Mouse (Mus musculus) erythroblast, embryonic 14.5 days (primary cell): Measurements from ENCODE around the gene Fhl2. TPM values are rescaled to one million over a fixed set of nuclear protein-coding genes. Genes with fewer than 3 reads are reported as not detected.

Experiments used
- H3K27me3 ChIP-seq: 2 replicates; pipeline ENCODE4 v1.6.1; 2012; ENCODE audit warnings: inconsistent platforms; ENCODE audit not compliant: control insufficient read depth
- H3K36me3 ChIP-seq: 2 replicates; pipeline ENCODE4 v1.6.1; 2012; ENCODE audit warnings: mild to moderate bottlenecking, inconsistent platforms; ENCODE audit not compliant: control insufficient read depth
- H3K4me1 ChIP-seq: 2 replicates; pipeline ENCODE4 v1.6.1; 2012; ENCODE audit warnings: inconsistent platforms; ENCODE audit not compliant: control insufficient read depth
- H3K4me3 ChIP-seq: replicated peaks from 2 replicates; pipeline ENCODE3; 2012; ENCODE audit warnings: moderate library complexity, mild to moderate bottlenecking, inconsistent platforms
- H3K9me3 ChIP-seq: 2 replicates; pipeline ENCODE4 v1.6.1; 2012; ENCODE audit warnings: low read length, inconsistent platforms, mixed read lengths; ENCODE audit not compliant: control insufficient read depth
- GATA1 ChIP-seq: IDR thresholded peaks from 2 replicates; pipeline ENCODE4 v1.6.1; 2012; ENCODE audit warnings: low read length, inconsistent platforms, mixed read lengths
- TAL1 ChIP-seq: IDR thresholded peaks from 3 replicates; pipeline ENCODE4 v1.6.1; 2012; ENCODE audit warnings: low read length, inconsistent platforms, mixed read lengths
- polyA plus RNA-seq: library from polyadenylated mRNA; stranded (reverse); fragments of >175 nt; gene quantifications from 2 replicates; pipeline ENCODE4 v1.2.3, GENCODE M21; 2012

The Fhl2 gene
- polyA plus RNA-seq, 1 experiment, result not detected

DNA sequence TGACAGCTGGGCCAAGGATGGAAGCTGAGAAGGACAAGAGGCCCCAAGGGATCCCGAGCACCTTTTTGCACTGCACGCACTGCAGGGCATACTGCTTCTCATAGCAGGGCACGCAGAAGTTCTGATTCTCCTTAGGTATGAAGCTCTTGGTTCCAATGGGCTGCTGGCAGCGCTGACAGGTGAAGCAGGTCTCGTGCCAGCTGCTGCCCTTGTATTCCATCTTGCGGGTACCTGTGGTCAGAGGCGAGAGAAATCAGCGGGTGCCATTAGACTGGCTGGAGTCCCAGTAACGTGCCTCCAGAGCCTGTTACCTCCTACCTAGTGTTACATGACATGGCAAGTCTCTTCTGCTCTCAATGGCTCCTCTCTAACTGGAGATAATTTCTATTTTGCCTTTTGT is 65.2 kb downstream of the Fhl2 start:
- H3K9me3 ChIP-seq, result no peaks in the 10 kb centered on the region
- no peak for TF ChIP-seq GATA1
- no peak for TF ChIP-seq TAL1
- H3K27me3 ChIP-seq, result no peaks in the 10 kb centered on the region
- no peaks in the 10 kb centered on the region for H3K36me3 ChIP-seq
- H3K4me3 ChIP-seq, result no peak overlapping the region
- H3K4me1 ChIP-seq, result no peaks in the 10 kb centered on the region

DNA sequence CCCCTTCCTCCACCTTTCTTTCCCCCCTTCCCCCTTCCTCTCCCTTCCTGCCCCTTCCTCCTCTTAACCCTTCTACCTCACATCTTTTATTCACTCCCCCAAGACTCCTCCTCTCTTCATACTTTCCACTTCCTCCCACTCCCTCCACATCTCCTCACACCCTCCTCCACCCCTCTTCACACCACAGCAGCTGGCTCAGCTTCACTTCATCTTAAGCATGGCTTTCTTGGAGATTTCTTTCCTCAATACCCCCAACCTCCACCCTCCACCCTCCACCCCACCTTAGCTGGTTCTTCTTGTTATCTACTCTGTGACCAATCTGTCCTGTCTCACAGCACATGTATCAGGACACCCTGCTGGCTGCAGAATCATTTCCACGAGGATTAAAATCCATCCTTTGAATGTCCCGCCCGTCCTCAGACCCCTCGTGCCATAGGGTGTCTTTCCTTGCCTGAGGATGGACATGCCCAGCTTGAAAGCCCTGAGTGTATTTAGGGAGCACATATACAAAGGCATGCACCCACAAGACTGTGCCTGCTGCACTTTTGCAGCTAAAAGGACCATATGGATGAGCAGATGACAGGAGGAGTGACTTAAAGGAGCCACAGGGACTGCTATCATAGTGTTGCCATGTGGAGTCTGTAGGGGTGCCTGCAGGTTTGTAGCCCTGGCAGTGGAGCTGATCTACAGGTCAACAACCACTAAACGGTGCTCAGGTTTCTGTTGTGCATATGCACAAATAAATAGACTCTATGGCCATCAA is 66.4 kb downstream of the Fhl2 start:
- H3K4me3 ChIP-seq, result no peak overlapping the region
- TF ChIP-seq GATA1, result no peak
- TF ChIP-seq TAL1, result no peak
- H3K4me1 ChIP-seq, result no peaks in the 10 kb centered on the region
- no peaks in the 10 kb centered on the region for H3K36me3 ChIP-seq
- H3K9me3 ChIP-seq, result no peaks in the 10 kb centered on the region
- H3K27me3 ChIP-seq, result no peaks in the 10 kb centered on the region

DNA sequence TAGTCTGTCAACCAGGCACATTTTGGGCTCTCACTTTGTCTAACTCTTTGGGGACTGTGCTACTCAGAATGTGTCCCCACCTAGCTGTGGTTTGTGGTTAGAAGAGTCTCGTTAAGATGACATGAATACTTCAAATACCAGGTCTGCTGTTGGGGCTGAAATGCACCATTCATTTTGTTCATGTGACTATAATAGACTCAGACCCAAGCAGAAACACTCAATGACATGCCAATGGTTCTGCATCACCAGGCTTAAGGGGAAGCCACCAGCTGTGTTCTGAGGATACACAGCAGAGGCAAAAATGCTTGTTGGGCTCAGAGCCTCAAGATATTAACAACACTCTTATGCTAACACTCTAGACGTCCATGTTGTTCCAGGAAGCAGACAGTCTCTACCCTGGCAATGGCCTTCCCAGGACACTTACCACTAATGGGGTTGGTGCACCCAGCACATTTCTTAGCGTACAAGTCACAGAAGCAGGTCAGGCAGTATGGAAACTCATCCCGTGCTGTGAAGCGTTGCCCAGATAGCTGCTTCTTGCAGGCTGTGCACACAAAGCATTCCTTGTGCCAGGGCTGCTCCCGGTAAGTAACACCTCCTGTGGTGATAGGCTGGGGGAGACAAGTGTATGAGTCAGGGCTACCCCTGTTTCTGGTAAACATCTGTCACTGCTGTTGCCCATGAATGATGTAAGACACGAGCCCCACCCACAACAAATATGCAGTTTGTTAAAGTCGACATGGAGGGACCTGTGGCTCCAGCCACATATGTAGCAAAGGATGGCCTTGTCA is 68.8 kb downstream of the Fhl2 start:
- no peaks in the 10 kb centered on the region for H3K36me3 ChIP-seq
- no peaks in the 10 kb centered on the region for H3K27me3 ChIP-seq
- TF ChIP-seq TAL1, result no peak
- H3K4me3 ChIP-seq, result no peak overlapping the region
- no peaks in the 10 kb centered on the region for H3K4me1 ChIP-seq
- no peaks in the 10 kb centered on the region for H3K9me3 ChIP-seq

DNA sequence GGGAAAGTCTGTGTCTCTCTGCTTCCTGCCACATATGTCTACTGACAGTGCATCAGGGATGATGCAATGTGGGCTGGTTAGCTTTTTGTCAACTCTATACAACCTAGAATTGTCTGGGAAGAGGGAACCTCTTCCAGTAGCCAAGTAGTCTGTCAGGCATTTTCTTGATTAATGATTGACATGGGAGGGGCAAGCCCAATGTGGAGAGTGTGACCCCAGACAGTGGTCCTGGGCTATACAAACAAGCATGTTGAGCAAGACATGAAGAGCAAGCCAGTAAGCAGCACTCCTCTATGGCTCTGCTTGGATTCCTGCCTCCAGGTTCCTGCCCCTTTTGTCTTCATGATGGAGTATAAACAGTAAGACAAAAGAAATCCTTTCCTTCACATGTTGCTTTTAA is 69.6 kb downstream of the Fhl2 start:
- Histone ChIP-seq H3K9me3 (no peaks in the 10 kb centered on the region), H3K4me3 (no peak overlapping the region), H3K36me3 (no peaks in the 10 kb centered on the region), H3K27me3 (no peaks in the 10 kb centered on the region), H3K4me1 (no peaks in the 10 kb centered on the region)
- TF ChIP-seq GATA1 (no peak), TAL1 (no peak)

DNA sequence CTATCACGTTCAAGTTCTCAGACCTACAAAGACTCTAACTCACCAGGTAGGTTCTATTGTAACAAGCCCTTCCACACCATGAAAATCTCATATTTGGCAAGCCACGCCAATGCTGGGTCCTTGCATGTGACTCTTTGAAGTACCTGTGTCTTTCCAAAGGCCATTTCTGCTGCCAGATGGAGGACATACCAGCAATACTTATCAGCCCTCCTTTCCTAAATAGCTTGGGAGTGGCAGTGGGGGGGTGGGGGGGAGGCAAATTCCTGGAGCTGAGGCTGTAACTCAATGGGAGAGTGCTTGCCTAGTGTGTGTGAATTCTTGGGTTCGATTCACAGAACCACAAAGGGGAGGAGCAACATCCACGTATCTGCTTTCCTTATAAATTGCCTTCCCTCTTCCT is 72.1 kb downstream of the Fhl2 start:
- H3K4me3 ChIP-seq, result no peak overlapping the region
- H3K27me3 ChIP-seq, result no peaks in the 10 kb centered on the region
- no peaks in the 10 kb centered on the region for H3K36me3 ChIP-seq
- no peaks in the 10 kb centered on the region for H3K9me3 ChIP-seq
- no peak for TF ChIP-seq TAL1
- TF ChIP-seq GATA1, result no peak
- H3K4me1 ChIP-seq, result no peaks in the 10 kb centered on the region

DNA sequence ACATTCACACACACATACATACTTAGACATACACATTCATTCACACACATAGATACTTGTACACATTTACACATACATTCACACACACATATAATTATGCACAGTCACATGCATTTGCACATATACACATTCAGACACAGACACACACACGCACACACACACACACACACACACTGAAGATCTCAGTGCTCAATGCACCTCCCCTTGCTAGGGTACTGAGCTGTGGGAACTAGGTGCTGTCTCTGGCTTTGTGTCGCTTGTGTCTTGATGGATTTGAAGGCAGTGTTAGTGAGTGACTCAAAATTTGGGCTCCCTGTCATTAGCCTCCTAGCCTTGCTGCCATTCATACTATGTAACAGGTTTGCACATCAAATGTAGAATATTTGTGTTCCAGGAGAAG is 74.2 kb downstream of the Fhl2 start:
- Histone ChIP-seq H3K9me3 (no peaks in the 10 kb centered on the region), H3K36me3 (peaks cover 9% of the 10 kb centered on the region), H3K27me3 (no peaks in the 10 kb centered on the region), H3K4me3 (no peak overlapping the region), H3K4me1 (no peaks in the 10 kb centered on the region)
- TF ChIP-seq TAL1 (no peak), GATA1 (no peak)

DNA sequence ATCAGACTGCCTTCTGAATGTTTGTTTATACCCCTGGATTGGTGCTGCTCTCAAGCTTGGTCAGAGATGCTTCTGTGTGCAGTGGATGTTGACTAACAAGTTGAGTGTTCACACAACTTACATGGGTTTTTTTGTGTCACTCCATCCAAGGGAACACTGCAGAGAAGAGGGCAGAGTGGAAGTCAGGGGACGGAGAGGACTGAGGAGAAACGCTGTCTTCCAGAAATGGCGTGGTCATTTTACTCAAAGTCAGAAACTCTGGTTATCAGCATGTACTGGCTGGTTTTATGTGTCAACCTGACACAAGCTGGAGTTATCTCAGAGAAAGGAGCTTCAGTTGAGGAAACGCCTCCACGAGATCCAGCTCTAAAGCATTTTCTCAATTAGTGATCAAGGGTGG is 75.8 kb downstream of the Fhl2 start:
- Histone ChIP-seq H3K4me3 (no peak overlapping the region), H3K27me3 (no peaks in the 10 kb centered on the region), H3K36me3 (peaks cover 19% of the 10 kb centered on the region), H3K9me3 (0 out of 2 replicates have a peak, but pooled peaks cover 2% of the 10 kb centered on the region), H3K4me1 (no peaks in the 10 kb centered on the region)
- TF ChIP-seq GATA1 (no peak), TAL1 (no peak)

DNA sequence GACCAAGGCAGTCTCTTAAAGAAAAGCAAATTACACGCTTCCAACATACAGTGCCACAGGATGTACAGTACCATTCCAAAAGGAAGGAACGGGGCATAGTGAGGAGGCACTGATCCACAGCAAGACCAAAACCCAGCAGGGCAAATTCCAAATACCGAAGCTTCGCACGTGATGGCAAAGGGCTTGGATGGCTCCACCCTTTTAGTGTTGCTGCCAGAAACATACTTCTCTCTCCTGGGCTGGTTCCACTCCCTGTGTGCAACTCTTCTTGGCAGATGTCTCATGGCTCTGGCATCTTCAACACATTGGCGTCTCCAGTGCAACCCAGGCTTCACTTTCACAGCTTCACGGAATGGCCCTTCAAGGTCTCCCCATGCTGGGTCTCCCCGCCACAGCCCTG is 79.3 kb downstream of the Fhl2 start:
- no peaks in the 10 kb centered on the region for H3K27me3 ChIP-seq
- no peak overlapping the region for H3K4me3 ChIP-seq
- H3K4me1 ChIP-seq, result peaks cover 3% of the 10 kb centered on the region; the same call in 1 of the 2 replicates
- 0 out of 2 replicates have a peak, but pooled peaks cover 2% of the 10 kb centered on the region for H3K9me3 ChIP-seq
- TF ChIP-seq GATA1, result no peak
- TF ChIP-seq TAL1, result no peak
- peaks cover 44% of the 10 kb centered on the region for H3K36me3 ChIP-seq

DNA sequence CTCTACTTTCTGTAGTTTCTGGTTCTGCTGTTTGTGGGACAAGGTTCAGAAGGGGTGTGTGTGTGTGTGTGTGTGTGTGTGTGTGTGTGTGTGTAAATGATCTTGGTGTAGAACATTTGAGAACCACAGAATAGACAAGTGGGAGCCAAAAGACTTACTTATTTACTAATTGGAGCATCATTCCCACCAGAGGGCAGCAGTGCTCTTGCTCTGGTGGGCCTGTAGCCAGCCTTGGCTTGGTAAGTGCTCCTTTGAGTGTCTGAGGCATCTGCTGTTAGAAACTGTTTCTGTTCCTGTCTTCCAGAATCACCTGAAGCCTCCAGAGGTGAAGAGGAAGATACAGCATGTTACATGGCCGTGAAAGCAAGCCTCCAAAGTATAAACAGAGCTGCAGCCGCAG is 83.9 kb downstream of the Fhl2 start:
- 0 out of 2 replicates have a peak, but pooled peaks cover 2% of the 10 kb centered on the region for H3K9me3 ChIP-seq
- TF ChIP-seq GATA1 (no peak), TAL1 (no peak)
- H3K4me1 ChIP-seq, result peaks cover 3% of the 10 kb centered on the region; the same call in 1 of the 2 replicates
- H3K36me3 ChIP-seq, result peaks cover 58% of the 10 kb centered on the region
- no peak overlapping the region for H3K4me3 ChIP-seq
- H3K27me3 ChIP-seq, result no peaks in the 10 kb centered on the region
